8 mouse cellular contexts compared by ENCODE assay signal in the genomic region with DNA sequence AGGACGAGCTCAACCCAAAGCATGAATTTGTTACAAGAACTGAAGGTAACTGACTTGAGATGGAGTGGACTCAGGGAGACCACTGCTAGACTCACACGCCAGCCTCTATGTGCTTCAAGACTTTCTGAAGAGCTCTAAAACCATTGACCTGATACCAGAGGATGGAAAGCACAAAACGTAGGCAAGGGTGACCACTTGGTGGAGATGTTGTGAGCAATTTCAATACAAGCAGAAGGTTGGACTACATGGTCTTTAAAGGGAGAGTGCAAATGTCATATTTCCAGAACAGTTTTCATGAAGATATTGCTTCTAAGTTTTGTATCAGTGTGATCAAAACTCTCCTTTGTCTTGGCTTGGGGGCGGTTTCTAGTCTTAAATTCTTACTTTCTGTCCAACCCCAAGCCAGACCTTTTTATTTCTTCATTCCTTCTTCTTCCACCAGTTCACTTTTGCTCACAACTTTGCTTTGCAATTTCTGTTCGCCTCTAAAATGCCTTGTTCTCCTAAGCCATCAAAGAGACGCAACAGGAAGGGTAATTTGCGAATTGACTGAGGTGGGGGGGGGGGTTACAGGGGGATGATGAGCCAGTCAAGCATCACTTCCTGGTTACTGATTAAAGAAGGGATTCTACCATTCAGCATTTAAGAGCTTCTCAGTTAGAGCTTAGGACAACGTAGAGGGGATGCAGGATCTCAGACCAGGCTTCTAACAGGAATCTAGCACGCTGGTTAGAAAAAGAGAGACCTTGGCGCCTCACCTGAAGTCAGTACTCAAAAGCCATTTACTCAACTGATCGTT. TPM values are rescaled to one million over a fixed set of nuclear protein-coding genes. Genes with fewer than 3 reads are reported as not detected.
DNase-seq lines count a peak whose midpoint lies in the region; ATAC-seq and TF ChIP-seq lines count a peak whose summit lies in the region.

No protein-coding gene starts in this region.

- no peak overlapping the region for H3K9ac ChIP-seq in hindbrain, embryonic 15.5 days
- no peak overlapping the region; the same call in 1 of the 2 replicates for H3K9ac ChIP-seq in liver, embryonic 15.5 days
- 0 out of 2 replicates have a peak overlapping the region, but pooled peaks have one; percentile 14 for H3K9ac ChIP-seq in stomach, embryonic 16.5 days (ENCODE audit: low read length)

- 0 out of 2 replicates have a peak, but pooled peaks cover 13% of the 10 kb centered on the region for H3K4me1 ChIP-seq in embryonic facial prominence, embryonic 10.5 days
- H3K4me1 ChIP-seq in hindbrain, embryonic 15.5 days (replicated peaks): no peaks in the 10 kb centered on the region
- H3K4me1 ChIP-seq in liver, embryonic 15.5 days (replicated peaks): peaks cover 28% of the 10 kb centered on the region
- H3K4me1 ChIP-seq in stomach, embryonic 16.5 days (ENCODE audit: control insufficient read depth, insufficient read depth, low read length): 0 out of 2 replicates have a peak, but pooled peaks cover 3% of the 10 kb centered on the region

- intact Hi-C loops in left cerebral cortex, adult 2 months (cut with DNase I): loop anchor here (10.0 kb wide), 1 partner anchor 1361 kb away; no protein-coding TSS in a partner anchor
- intact Hi-C loops in left cerebral cortex, postnatal 25 days (cut with DNase I): no loop called here

- DNase-seq in left cerebral cortex, adult 2 months (ENCODE audit: extremely low spot score in 1 of 2, low spot score in 2 of 2): no peak
- no peak for DNase-seq in left cerebral cortex, postnatal 25 days (ENCODE audit: low spot score in 2 of 2)
- no peak for DNase-seq in embryonic facial prominence, embryonic 10.5 days (ENCODE audit: low spot score)
- no peak for DNase-seq in urinary bladder, postnatal 14 days (ENCODE audit: low spot score)
- no peak for DNase-seq in spleen, postnatal 4 days (ENCODE audit: low spot score in 2 of 2)

- H3K4me3 ChIP-seq in left cerebral cortex, adult 2 months: no peak overlapping the region
- H3K4me3 ChIP-seq in embryonic facial prominence, embryonic 10.5 days: peak overlapping the region; percentile 44
- no peak overlapping the region for H3K4me3 ChIP-seq in hindbrain, embryonic 15.5 days
- peak overlapping the region; percentile 72 for H3K4me3 ChIP-seq in liver, embryonic 15.5 days (replicated peaks)
- H3K4me3 ChIP-seq in stomach, embryonic 16.5 days (replicated peaks; ENCODE audit: low read length): peak overlapping the region; percentile 31

- H3K9me3 ChIP-seq in embryonic facial prominence, embryonic 10.5 days: no peaks in the 10 kb centered on the region
- H3K9me3 ChIP-seq in hindbrain, embryonic 15.5 days: no peaks in the 10 kb centered on the region
- no peaks in the 10 kb centered on the region for H3K9me3 ChIP-seq in liver, embryonic 15.5 days (replicated peaks)
- no peaks in the 10 kb centered on the region for H3K9me3 ChIP-seq in stomach, embryonic 16.5 days (replicated peaks; ENCODE audit: control insufficient read depth, low read length)

- WGBS in embryonic facial prominence, embryonic 10.5 days: 42% methylated on average over 11 of the region's 11 CpGs
- WGBS in hindbrain, embryonic 15.5 days: 41% methylated on average over 11 of the region's 11 CpGs
- WGBS in liver, embryonic 15.5 days (ENCODE audit: insufficient replicate concordance): 22% methylated on average over 11 of the region's 11 CpGs
- 36% methylated on average over 11 of the region's 11 CpGs for WGBS in stomach, embryonic 16.5 days

- H3K4me2 ChIP-seq in hindbrain, embryonic 15.5 days: peak overlapping the region; percentile 34
- H3K4me2 ChIP-seq in liver, embryonic 15.5 days: peak overlapping the region; percentile 75
- H3K4me2 ChIP-seq in stomach, embryonic 16.5 days (ENCODE audit: low read depth, low read length): peak overlapping the region; percentile 43

- no peak for ATAC-seq in hindbrain, embryonic 15.5 days (ENCODE audit: low FRiP score, low read depth)
- ATAC-seq in liver, embryonic 15.5 days (ENCODE audit: insufficient read depth): no peak
- ATAC-seq in stomach, embryonic 16.5 days (ENCODE audit: insufficient read depth, low FRiP score): no peak

- TF ChIP-seq CTCF in left cerebral cortex, adult 2 months (IDR thresholded peaks at IDR 0.05): peak; percentile 21

- H3K27me3 ChIP-seq in embryonic facial prominence, embryonic 10.5 days (replicated peaks; ENCODE audit: low read depth, poor library complexity, severe bottlenecking): peaks cover 20% of the 10 kb centered on the region
- no peaks in the 10 kb centered on the region for H3K27me3 ChIP-seq in hindbrain, embryonic 15.5 days
- H3K27me3 ChIP-seq in liver, embryonic 15.5 days: no peaks in the 10 kb centered on the region
- no peaks in the 10 kb centered on the region for H3K27me3 ChIP-seq in stomach, embryonic 16.5 days (ENCODE audit: control insufficient read depth, insufficient read depth, low read length)

- H3K27ac ChIP-seq in left cerebral cortex, adult 2 months: 0 out of 2 replicates have a peak overlapping the region, but pooled peaks have one; percentile 32
- peak overlapping the region; percentile 73 for H3K27ac ChIP-seq in embryonic facial prominence, embryonic 10.5 days (replicated peaks)
- 0 out of 2 replicates have a peak overlapping the region, but pooled peaks have one; percentile 30 for H3K27ac ChIP-seq in hindbrain, embryonic 15.5 days (replicated peaks)
- peak overlapping the region; percentile 75 for H3K27ac ChIP-seq in liver, embryonic 15.5 days (replicated peaks)
- peak overlapping the region; percentile 79 for H3K27ac ChIP-seq in stomach, embryonic 16.5 days (ENCODE audit: low read length)

- H3K36me3 ChIP-seq in embryonic facial prominence, embryonic 10.5 days (replicated peaks): no peaks in the 10 kb centered on the region
- no peaks in the 10 kb centered on the region for H3K36me3 ChIP-seq in hindbrain, embryonic 15.5 days
- no peaks in the 10 kb centered on the region for H3K36me3 ChIP-seq in liver, embryonic 15.5 days (replicated peaks)
- H3K36me3 ChIP-seq in stomach, embryonic 16.5 days (ENCODE audit: control insufficient read depth, insufficient read depth, low read length): no peaks in the 10 kb centered on the region

RNA-seq across cellular contexts. Expression of a gene that starts 0.8 kb away (rescaled TPM):
- total RNA-seq in left cerebral cortex, adult 2 months (2021): 100 to 1,000 TPM in 1 of 2 experiments, 10 to 100 TPM in 1; 99.7 to 112 TPM
- 100 to 1,000 TPM; 103 to 108 TPM for total RNA-seq in left cerebral cortex, postnatal 25 days (2021)
- 30.2 and 31.9 TPM in 2 replicates for polyA plus RNA-seq in embryonic facial prominence, embryonic 10.5 days (2016; fragmentation: Nextera tagmentation; extraction: Ambion mirVana)
- 118 and 122 TPM in 2 replicates for polyA plus RNA-seq in hindbrain, embryonic 15.5 days (2015; fragmentation: Nextera tagmentation; extraction: Ambion mirVana)
- polyA plus RNA-seq in liver, embryonic 15.5 days (2015; fragmentation: Nextera tagmentation; extraction: Ambion mirVana): 41.0 and 41.4 TPM in 2 replicates
- polyA plus RNA-seq in stomach, embryonic 16.5 days (2015; fragmentation: Nextera tagmentation; extraction: Ambion mirVana): 86.8 and 98.3 TPM in 2 replicates

Comparison
In these comparisons a context has a peak if more than half of its experiments do, and no peak if none do; other contexts are left out.
1. H3K4me3 ChIP-seq: peak in embryonic facial prominence, embryonic 10.5 days (single experiment), liver, embryonic 15.5 days (single experiment) and stomach, embryonic 16.5 days (single experiment); none in left cerebral cortex, adult 2 months (single experiment) and hindbrain, embryonic 15.5 days (single experiment).
2. Peak in every context shown above with its lines, with median percentiles within 50 percentile points of each other: H3K27ac ChIP-seq and H3K4me2 ChIP-seq.